Mouse (Mus musculus): ENCODE measurements around the gene Plod2. TPM values are rescaled to one million over a fixed set of nuclear protein-coding genes. Genes with fewer than 3 reads are reported as not detected.

Gene Plod2
- polyA plus RNA-seq (2012), result not detected in 2 replicates

GRCm38 (mm10) chr9:92541977-92542561, at the start of gene Plod2:
TSS of gene Plod2 (plus strand) at chr9:92542223.
- H3K36me3 ChIP-seq (ENCODE audit: control insufficient read depth), result no peaks in the 10 kb centered on the region
- peaks cover 20% of the 10 kb centered on the region for H3K27me3 ChIP-seq (ENCODE audit: control insufficient read depth)
- no peaks in the 10 kb centered on the region for H3K9me3 ChIP-seq (ENCODE audit: control insufficient read depth, low read length)
- peak within 1 kb of the TSS; percentile 55 for H3K4me3 ChIP-seq (replicated peaks)
- TF ChIP-seq TAL1 (IDR thresholded peaks at IDR 0.05; ENCODE audit: low read length) (no peak), GATA1 (IDR thresholded peaks at IDR 0.05; ENCODE audit: low read length) (no peak)
- H3K4me1 ChIP-seq (ENCODE audit: control insufficient read depth), result peaks cover 10% of the 10 kb centered on the region

DNA sequence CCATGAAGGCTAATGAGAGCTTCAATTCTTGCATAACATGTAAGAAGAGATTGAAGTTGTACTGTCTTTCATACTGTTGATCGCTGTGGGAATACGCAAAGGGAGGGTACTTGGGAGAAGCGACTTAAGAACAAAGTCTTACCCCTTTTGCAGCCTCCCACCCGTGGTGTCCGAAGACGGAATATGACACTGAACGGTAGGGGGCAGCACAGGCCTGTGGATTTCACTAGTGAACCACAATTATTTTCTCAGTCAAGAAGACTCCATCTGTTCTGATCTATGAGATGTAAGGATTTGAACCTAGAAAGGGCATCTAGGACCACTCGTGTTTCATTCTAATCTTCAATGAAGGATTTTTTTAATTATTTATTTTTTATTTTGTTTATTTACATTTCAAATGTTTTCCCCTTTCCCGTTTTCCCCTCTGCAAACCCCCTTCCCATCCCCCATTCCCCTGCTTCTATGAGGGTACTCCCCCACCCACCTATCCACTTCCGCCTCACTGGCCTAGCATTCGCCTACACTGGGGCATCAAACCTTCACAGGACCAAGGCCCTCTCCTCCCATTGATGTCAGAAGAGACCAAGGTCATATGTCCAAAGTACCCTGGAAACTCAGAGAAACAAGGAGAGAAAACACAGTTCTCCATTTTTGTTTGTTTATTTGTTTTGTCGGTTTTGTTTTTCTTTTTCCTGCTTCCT, 42.2 kb upstream of the Plod2 start:
- TF ChIP-seq TAL1 (IDR thresholded peaks at IDR 0.05; ENCODE audit: low read length) (no peak), GATA1 (IDR thresholded peaks at IDR 0.05; ENCODE audit: low read length) (no peak)
- Histone ChIP-seq H3K4me3 (replicated peaks) (no peak overlapping the region), H3K4me1 (ENCODE audit: control insufficient read depth) (no peaks in the 10 kb centered on the region), H3K36me3 (ENCODE audit: control insufficient read depth) (no peaks in the 10 kb centered on the region), H3K27me3 (ENCODE audit: control insufficient read depth) (no peaks in the 10 kb centered on the region), H3K9me3 (ENCODE audit: control insufficient read depth, low read length) (no peaks in the 10 kb centered on the region)

- Histone ChIP-seq H3K9me3 (ENCODE audit: control insufficient read depth, low read length) (no peaks in the 10 kb centered on the region), H3K4me3 (replicated peaks) (no peak overlapping the region)
Observed at GRCm38 (mm10) chr9:92504256-92504655, 37.8 kb upstream of the Plod2 start.

GRCm38 (mm10) chr9:92504889-92505288, 37.1 kb upstream of the Plod2 start:
- Histone ChIP-seq H3K4me1 (ENCODE audit: control insufficient read depth) (no peaks in the 10 kb centered on the region), H3K36me3 (ENCODE audit: control insufficient read depth) (no peaks in the 10 kb centered on the region), H3K27me3 (ENCODE audit: control insufficient read depth) (no peaks in the 10 kb centered on the region), H3K9me3 (ENCODE audit: control insufficient read depth, low read length) (no peaks in the 10 kb centered on the region), H3K4me3 (replicated peaks) (no peak overlapping the region)
- TF ChIP-seq TAL1 (IDR thresholded peaks at IDR 0.05; ENCODE audit: low read length) (no peak), GATA1 (IDR thresholded peaks at IDR 0.05; ENCODE audit: low read length) (no peak)

More at GRCm38 (mm10) chr9:92504256-92504655, 37.8 kb upstream of the Plod2 start:
- no peaks in the 10 kb centered on the region for H3K27me3 ChIP-seq (ENCODE audit: control insufficient read depth)
- H3K4me1 ChIP-seq (ENCODE audit: control insufficient read depth), result no peaks in the 10 kb centered on the region
- TF ChIP-seq TAL1 (IDR thresholded peaks at IDR 0.05; ENCODE audit: low read length), result no peak
- no peak for TF ChIP-seq GATA1 (IDR thresholded peaks at IDR 0.05; ENCODE audit: low read length)
- H3K36me3 ChIP-seq (ENCODE audit: control insufficient read depth), result no peaks in the 10 kb centered on the region

GRCm38 (mm10) chr9:92511696-92512095, 30.3 kb upstream of the Plod2 start:
- no peaks in the 10 kb centered on the region for H3K4me1 ChIP-seq (ENCODE audit: control insufficient read depth)
- no peak overlapping the region for H3K4me3 ChIP-seq (replicated peaks)
- TF ChIP-seq TAL1 (IDR thresholded peaks at IDR 0.05; ENCODE audit: low read length) (no peak), GATA1 (IDR thresholded peaks at IDR 0.05; ENCODE audit: low read length) (no peak)
- H3K9me3 ChIP-seq (ENCODE audit: control insufficient read depth, low read length), result no peaks in the 10 kb centered on the region
- H3K36me3 ChIP-seq (ENCODE audit: control insufficient read depth), result no peaks in the 10 kb centered on the region
- no peaks in the 10 kb centered on the region for H3K27me3 ChIP-seq (ENCODE audit: control insufficient read depth)

DNA sequence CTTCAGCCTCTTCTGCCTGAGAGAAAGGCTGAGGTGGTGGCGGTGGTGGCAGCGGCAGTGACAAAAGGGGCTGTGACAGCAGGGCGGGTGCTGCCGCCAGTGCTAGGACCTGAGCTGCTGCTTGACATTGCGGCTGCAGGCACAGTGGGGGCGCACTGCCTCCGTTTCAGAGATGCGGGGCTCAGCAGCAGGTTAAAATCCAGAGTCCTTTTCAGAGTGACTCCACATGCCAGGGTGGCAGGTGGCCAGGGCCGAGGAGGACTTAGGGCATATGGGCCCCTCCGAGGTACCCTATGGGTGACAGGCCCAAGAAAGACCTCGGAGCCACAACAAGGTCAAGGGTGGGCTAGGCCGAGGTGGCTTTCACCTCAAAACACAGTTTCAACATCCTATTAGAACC, 25.0 kb upstream of the Plod2 start:
- Histone ChIP-seq H3K4me1 (ENCODE audit: control insufficient read depth) (no peaks in the 10 kb centered on the region), H3K36me3 (ENCODE audit: control insufficient read depth) (no peaks in the 10 kb centered on the region), H3K9me3 (ENCODE audit: control insufficient read depth, low read length) (peaks cover 4% of the 10 kb centered on the region), H3K27me3 (ENCODE audit: control insufficient read depth) (no peaks in the 10 kb centered on the region), H3K4me3 (replicated peaks) (no peak overlapping the region)
- TF ChIP-seq GATA1 (IDR thresholded peaks at IDR 0.05; ENCODE audit: low read length) (no peak), TAL1 (IDR thresholded peaks at IDR 0.05; ENCODE audit: low read length) (no peak)

DNA sequence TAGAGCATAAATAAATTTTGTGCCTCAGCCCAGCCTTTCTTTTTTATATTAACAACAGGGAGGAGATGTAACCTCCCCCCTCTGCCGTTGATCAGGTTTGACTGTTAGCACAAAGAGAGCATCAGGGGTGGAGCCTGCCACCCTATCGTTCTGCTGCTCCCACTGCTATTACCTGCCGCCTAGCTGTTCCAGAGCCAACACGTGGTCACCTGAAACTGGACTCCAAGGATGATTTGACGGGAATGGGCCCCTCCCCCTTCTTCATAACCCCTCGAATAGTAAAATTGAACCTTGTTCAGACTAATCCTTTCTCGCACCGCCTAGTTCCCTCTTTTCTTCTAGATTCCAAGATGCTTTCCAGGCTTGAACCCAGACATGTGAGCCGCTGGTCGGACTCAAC, 21.3 kb upstream of the Plod2 start:
- Histone ChIP-seq H3K36me3 (ENCODE audit: control insufficient read depth) (no peaks in the 10 kb centered on the region), H3K4me1 (ENCODE audit: control insufficient read depth) (no peaks in the 10 kb centered on the region)
- TF ChIP-seq TAL1 (IDR thresholded peaks at IDR 0.05; ENCODE audit: low read length), result no peak

GRCm38 (mm10) chr9:92524506-92524905, 17.5 kb upstream of the Plod2 start:
- TF ChIP-seq GATA1 (IDR thresholded peaks at IDR 0.05; ENCODE audit: low read length) (no peak), TAL1 (IDR thresholded peaks at IDR 0.05; ENCODE audit: low read length) (no peak)
- H3K9me3 ChIP-seq (ENCODE audit: control insufficient read depth, low read length), result no peaks in the 10 kb centered on the region
- H3K4me3 ChIP-seq (replicated peaks), result no peak overlapping the region
- H3K27me3 ChIP-seq (ENCODE audit: control insufficient read depth), result no peaks in the 10 kb centered on the region
- H3K36me3 ChIP-seq (ENCODE audit: control insufficient read depth), result no peaks in the 10 kb centered on the region
- no peaks in the 10 kb centered on the region for H3K4me1 ChIP-seq (ENCODE audit: control insufficient read depth)

More for the DNA sequence above, 21.3 kb upstream of the Plod2 start:
- Histone ChIP-seq H3K9me3 (ENCODE audit: control insufficient read depth, low read length) (peaks cover 4% of the 10 kb centered on the region), H3K4me3 (replicated peaks) (no peak overlapping the region), H3K27me3 (ENCODE audit: control insufficient read depth) (no peaks in the 10 kb centered on the region)

GRCm38 (mm10) chr9:92530055-92530454, 12.0 kb upstream of the Plod2 start:
- TF ChIP-seq TAL1 (IDR thresholded peaks at IDR 0.05; ENCODE audit: low read length), result no peak
- TF ChIP-seq GATA1 (IDR thresholded peaks at IDR 0.05; ENCODE audit: low read length), result no peak

More at GRCm38 (mm10) chr9:92530055-92530454, 12.0 kb upstream of the Plod2 start:
- Histone ChIP-seq H3K9me3 (ENCODE audit: control insufficient read depth, low read length) (no peaks in the 10 kb centered on the region), H3K4me3 (replicated peaks) (no peak overlapping the region), H3K27me3 (ENCODE audit: control insufficient read depth) (no peaks in the 10 kb centered on the region), H3K4me1 (ENCODE audit: control insufficient read depth) (no peaks in the 10 kb centered on the region), H3K36me3 (ENCODE audit: control insufficient read depth) (no peaks in the 10 kb centered on the region)

All from erythroblast, embryonic 14.5 days (primary cell).